Mouse (Mus musculus) lung, adult 2 months (tissue): Measurements from ENCODE around the gene Krtap4-6.

Source experiments
- CTCF ChIP-seq: fragments of 200-500 bp; IDR thresholded peaks from 2 replicates; pipeline ENCODE4 v1.5.1; 2011; ENCODE audit warnings: mild to moderate bottlenecking, low read length, control low read depth; ENCODE audit not compliant: insufficient read depth
- POLR2A ChIP-seq: fragments of 200-500 bp; IDR thresholded peaks from 2 replicates; pipeline ENCODE4 v1.6.1; 2011; ENCODE audit warnings: low read depth, mild to moderate bottlenecking, control low read depth, low read length, borderline replicate concordance; ENCODE audit errors: extremely low read depth

DNA sequence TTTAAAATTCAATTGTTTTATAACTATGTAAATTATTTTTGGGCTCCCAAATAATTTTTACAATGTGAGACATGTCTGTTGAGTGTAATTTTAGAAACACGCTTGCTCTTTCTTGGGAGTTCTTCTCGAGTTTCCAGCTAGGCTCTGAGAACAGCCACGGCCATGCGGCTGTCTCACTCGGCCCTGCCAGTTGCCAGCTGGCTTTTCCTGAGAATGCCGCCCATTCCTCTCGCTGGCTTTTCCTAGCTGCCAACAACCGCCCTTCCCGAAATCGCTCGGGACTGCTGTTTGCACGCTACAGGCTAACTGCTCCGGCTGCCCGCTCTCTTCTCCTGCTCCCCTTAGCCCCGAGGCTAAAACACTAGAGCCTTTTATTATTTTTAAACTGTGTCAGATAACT, 19.3 kb downstream of the Krtap4-6 start:
- TF ChIP-seq CTCF (no peak), POLR2A (no peak)
